Mouse (Mus musculus) G1E (cell line): ENCODE measurements around the gene Adam23.

Experiments used
- CTCF ChIP-seq: IDR thresholded peaks from 2 replicates; pipeline ENCODE4 v1.5.1; 2012; ENCODE audit warnings: low read depth, low read length, inconsistent platforms, mixed read lengths
- GATA2 ChIP-seq: IDR thresholded peaks from 2 replicates; pipeline ENCODE4 v1.6.1; 2012; ENCODE audit warnings: low read depth, low read length, inconsistent platforms, borderline replicate concordance
- TAL1 ChIP-seq: conservative IDR thresholded peaks from 2 replicates; pipeline ENCODE4 v1.6.1; 2012; ENCODE audit warnings: low read depth, low read length, inconsistent platforms, mixed read lengths

DNA sequence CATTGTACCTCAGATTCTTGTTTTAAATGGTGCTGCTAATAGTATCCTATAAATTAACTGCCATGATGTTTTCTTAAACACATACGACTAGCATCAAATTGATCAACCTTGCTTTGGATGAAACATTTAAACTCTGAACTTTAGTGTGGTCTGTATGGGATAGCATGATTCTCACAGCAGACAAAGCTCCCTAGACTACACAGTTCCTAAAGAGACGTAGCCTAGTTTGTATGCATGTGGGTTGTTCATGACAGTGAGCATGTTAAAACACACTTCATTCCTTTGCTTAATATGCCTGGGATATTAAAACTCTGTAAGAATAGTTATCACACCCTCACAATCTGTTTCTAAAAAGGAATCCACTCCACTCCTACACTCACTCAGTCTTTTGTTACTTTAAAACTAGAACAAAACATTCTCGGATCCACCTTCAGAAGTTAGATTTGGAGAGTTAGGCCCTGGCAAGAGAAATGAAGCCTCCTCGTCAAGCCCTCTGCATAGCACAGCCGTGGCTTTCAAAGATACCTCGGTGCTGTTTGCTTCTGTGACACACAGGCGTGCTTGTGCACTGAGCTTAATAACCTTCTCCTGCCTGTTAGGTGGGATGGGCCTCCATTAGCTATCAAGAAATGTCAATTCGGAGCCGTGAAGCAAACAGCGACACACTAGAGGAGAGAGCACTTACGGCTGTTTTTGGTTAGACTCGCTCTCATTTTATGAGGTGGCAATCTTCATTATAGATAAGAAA is 128.3 kb downstream of the Adam23 start:
- TF ChIP-seq CTCF, result no peak
- no peak for TF ChIP-seq TAL1
- no peak for TF ChIP-seq GATA2
